Mouse (Mus musculus) embryonic facial prominence, embryonic 11.5 days (tissue): ENCODE data around the gene Nomo1. TPM values are rescaled to one million over a fixed set of nuclear protein-coding genes. Genes with fewer than 3 reads are reported as not detected.

Experiments
- polyA plus RNA-seq: library from polyadenylated mRNA; unstranded; fragments of >200 nt; fragmentation: Nextera tagmentation; extraction: Ambion mirVana; gene quantifications from 2 replicates; pipeline ENCODE4 v1.2.1, GENCODE M21; 2014

Nomo1 gene
- polyA plus RNA-seq, 1 experiment from 2014 or later: 11.3 TPM

Other genes starting within 250 kb of the Nomo1 start
- gene Lmtk3, start 250.0 kb upstream of the Nomo1 start, polyA plus RNA-seq: 2.9 and 3.2 TPM in 2 replicates
- gene Sult2b1, start 249.0 kb upstream of the Nomo1 start, polyA plus RNA-seq: 1.8 and 2.0 TPM in 2 replicates
- gene Cyth2, start 219.1 kb upstream of the Nomo1 start, polyA plus RNA-seq: 168 and 170 TPM in 2 replicates
- 2.1 and 2.7 TPM in 2 replicates for gene Kcnj14, start 208.9 kb upstream of the Nomo1 start, polyA plus RNA-seq
- gene Grwd1, start 202.8 kb upstream of the Nomo1 start, polyA plus RNA-seq: 78.6 and 81.7 TPM in 2 replicates
- gene Kdelr1, start 160.9 kb upstream of the Nomo1 start, polyA plus RNA-seq: 85.2 and 85.7 TPM in 2 replicates
- gene Grin2d, start 155.3 kb upstream of the Nomo1 start, polyA plus RNA-seq: 0.13 and 0.18 TPM in 2 replicates
- gene Syngr4, start 137.0 kb upstream of the Nomo1 start, polyA plus RNA-seq: 0.85 and 1.0 TPM in 2 replicates
- gene Tmem143, start 136.8 kb upstream of the Nomo1 start, polyA plus RNA-seq: 2.7 and 3.9 TPM in 2 replicates
- 24.9 and 29.2 TPM in 2 replicates for gene Emp3, start 112.3 kb upstream of the Nomo1 start, polyA plus RNA-seq
- 2.1 and 2.4 TPM in 2 replicates for gene Ccdc114, start 109.6 kb upstream of the Nomo1 start, polyA plus RNA-seq
- gene Abcc6, start 3.4 kb upstream of the Nomo1 start, polyA plus RNA-seq: 0.04 and 0.18 TPM in 2 replicates
- 0.32 TPM in 1 of 2 replicates, not detected in the other for gene Kcnj11, start 67.1 kb downstream of the Nomo1 start, polyA plus RNA-seq
- 0.20 and 0.96 TPM in 2 replicates for gene Abcc8, start 146.3 kb downstream of the Nomo1 start, polyA plus RNA-seq
- gene Ush1c, start 204.8 kb downstream of the Nomo1 start, polyA plus RNA-seq: 2.9 and 3.5 TPM in 2 replicates
- 0.17 and 0.21 TPM in 2 replicates for gene Otog, start 207.3 kb downstream of the Nomo1 start, polyA plus RNA-seq